Mouse (Mus musculus) embryonic stem cell, embryonic (primary cell): ENCODE data around the gene Mrps34.

Source experiments
- CTCF ChIA-PET, 4 experiments: fragments of 300-600 bp in 2 of 4; fragments of 350-600 bp in 2 of 4; sonication (Branson Sonifier 250); formaldehyde crosslinking; loops; one replicate each; lab custom pipeline; 2022; ENCODE audit warnings: inconsistent platforms in 2 of 4; lab: Charles Lee
- POLR2A ChIA-PET, 4 experiments: fragments of 300-600 bp in 2 of 4; fragments of 350-600 bp in 2 of 4; sonication (Branson Sonifier 250); formaldehyde crosslinking; loops; one replicate each; lab custom pipeline; 2022; ENCODE audit warnings: antibody characterized with exemption in 4 of 4, inconsistent platforms in 1 of 4; lab: Charles Lee

Mrps34 gene

DNA sequence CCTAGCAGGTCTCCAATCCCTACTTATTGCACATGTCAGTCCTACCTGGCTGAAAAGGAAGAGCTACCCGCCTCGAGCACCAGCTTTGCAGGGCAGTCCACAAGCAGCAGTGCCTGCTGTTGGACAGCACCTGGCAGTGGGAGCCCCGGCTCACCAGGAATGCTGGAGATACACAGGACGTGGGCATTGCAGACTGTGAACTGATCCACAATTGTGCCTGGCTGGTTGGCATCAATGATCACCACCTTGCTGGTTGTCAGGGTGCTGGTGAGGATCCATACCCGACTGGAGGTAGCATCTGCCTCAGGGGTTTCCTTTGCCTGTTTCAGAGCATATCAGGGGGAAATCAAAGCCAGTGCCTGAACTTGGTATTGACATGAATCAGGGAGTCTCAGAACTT lies 7.2 kb downstream of the Mrps34 start:
- ChIA-PET CTCF (interaction anchor here in 1 of 4 experiments (0.7 kb wide), 1 partner anchor 146 kb away, joined by 3 read pairs; no protein-coding TSS in a partner anchor), POLR2A (interaction anchor here in 2 of 4 experiments (0.8 to 2.6 kb wide), 6 partner anchors 11 to 58 kb away, joined by 3 to 7 read pairs (median 4); partner anchors contain the start of gene Jpt2 (in 1 of the 2))

DNA sequence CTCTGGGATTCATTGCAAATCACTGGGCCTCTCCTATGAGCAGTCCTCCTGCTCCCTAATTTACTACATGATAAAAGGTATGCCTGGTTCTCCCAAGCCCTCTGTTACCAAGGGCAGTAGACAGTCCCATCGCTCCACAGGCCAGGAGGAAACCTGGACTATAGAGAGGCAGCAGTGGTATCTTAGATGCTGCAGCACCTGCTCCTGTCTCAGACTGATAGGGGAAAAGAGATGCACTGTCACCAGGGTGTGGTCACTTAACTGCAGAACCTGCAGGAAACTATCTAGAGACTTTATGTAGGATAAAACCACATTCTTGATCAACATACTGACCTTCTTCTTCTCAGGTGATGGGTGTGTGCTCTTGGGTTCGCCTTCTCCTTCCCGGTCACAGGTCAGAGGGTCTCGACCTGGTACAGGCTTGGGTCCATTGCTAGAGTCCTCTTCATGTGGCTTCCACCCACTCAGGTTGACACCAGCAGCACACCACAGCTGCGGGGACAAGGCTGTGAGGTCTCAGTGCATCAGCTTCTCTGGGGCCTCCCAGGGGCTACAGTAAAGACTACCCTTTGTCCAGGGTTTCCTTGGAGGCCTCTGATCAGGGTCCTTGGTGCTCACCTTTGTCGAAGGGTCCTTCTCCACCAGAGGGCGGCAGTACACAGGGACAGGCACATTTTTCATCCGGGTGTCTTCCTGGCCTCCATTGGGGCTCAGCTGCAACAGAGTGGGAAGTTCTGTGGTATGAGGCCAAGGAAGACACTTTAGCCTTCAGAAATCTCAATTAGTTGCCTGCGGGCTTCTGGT lies 8.0 kb downstream of the Mrps34 start:
- CTCF ChIA-PET, result interaction anchor here in 3 of 4 experiments (0.6 to 1.7 kb wide), 7 partner anchors 8 to 918 kb away, joined by 3 to 7 read pairs (median 3); partner anchors contain the start of genes Eme2 (in 1 of the 3), Mrps34 (in 1 of the 3), Nubp2 (in 1 of the 3) and Spsb3 (in 1 of the 3)
- POLR2A ChIA-PET, result interaction anchor here in 2 of 4 experiments (1.0 to 2.6 kb wide), 7 partner anchors 8 to 57 kb away, joined by 3 to 7 read pairs (median 3); partner anchors contain the start of genes Eme2 (in 1 of the 2), Jpt2 (in 1 of the 2) and Mrps34 (in 1 of the 2)

DNA sequence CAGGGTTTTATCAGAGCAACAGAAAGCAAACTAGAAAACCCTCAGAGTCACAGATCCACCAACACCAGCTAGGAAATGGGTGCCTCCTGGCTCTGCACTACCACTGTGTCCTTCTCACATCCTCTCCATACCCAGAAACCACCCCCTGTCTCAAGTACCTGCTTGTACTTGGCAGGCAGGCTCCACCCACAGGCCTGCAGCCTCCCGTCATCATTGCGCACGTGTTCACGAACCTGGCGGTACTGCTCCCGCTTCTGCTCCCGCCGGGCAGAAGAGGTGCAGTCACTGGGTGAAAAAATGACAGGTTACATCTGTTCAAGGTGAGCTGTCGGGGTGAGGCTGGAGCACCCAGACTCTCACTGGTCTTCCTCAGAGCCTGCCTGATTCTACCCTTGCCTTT lies 8.9 kb downstream of the Mrps34 start:
- ChIA-PET POLR2A (interaction anchor here in 2 of 4 experiments (1.0 to 2.6 kb wide), 3 partner anchors 9 to 31 kb away, joined by 3 to 7 read pairs (median 3); partner anchors contain the start of genes Eme2 (in 1 of the 2) and Mrps34 (in 1 of the 2)), CTCF (interaction anchor here in 3 of 4 experiments (0.6 to 1.7 kb wide), 6 partner anchors 9 to 179 kb away, joined by 3 to 4 read pairs (median 3); partner anchors contain the start of genes Eme2 (in 1 of the 3), Mrps34 (in 1 of the 3), Nubp2 (in 1 of the 3) and Spsb3 (in 1 of the 3))

DNA sequence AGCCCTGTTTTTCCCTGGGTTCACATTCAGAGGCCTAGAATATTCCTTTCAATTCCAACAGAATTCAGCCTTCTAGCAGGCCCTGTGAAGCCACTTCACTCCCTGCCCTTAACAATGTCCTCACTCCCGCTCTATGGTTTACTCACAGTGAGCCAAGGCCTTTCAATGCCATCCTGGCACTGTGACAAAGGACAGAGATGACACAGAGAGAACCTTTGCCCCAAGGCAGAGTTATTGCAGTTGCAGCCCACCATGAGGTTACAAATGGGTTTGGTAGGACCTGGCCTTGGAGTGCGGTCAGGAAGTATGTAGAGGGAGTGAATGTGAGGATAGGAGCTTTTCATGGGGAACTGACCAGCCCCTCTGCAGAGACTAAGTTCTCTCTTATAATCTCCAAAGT lies 12.7 kb downstream of the Mrps34 start:
- ChIA-PET POLR2A (interaction anchor here in 3 of 4 experiments (0.7 to 2.0 kb wide), 6 partner anchors 9 to 178 kb away, joined by 3 to 5 read pairs (median 3); partner anchors contain the start of genes Eme2 (in 2 of the 3) and Mrps34 (in 2 of the 3)), CTCF (no interaction called here)

DNA sequence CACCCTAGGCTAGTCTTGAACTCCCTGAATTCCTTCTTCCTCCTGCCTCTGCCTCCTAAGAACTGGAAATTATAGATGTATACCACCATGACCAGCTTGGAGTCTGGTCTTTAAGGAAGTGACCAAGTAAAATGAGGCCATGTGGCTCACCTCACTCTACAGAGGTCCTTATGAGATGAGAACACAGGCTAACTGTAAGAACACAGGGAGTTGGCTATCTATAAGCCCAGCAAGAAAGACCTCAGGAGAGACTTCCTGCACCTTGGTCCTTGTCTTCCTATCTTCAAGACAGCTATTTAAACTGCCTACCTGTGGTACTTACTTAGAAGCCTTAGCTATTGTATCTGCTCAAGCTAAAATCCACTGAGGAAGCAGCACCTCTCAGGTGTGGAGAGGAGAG lies 19.1 kb downstream of the Mrps34 start:
- POLR2A ChIA-PET, result interaction anchor here in 1 of 4 experiments (0.5 to 1.3 kb wide), 2 partner anchors 23 to 227 kb away, joined by 3 read pairs; partner anchors contain the start of gene Mapk8ip3
- CTCF ChIA-PET, result no interaction called here

DNA sequence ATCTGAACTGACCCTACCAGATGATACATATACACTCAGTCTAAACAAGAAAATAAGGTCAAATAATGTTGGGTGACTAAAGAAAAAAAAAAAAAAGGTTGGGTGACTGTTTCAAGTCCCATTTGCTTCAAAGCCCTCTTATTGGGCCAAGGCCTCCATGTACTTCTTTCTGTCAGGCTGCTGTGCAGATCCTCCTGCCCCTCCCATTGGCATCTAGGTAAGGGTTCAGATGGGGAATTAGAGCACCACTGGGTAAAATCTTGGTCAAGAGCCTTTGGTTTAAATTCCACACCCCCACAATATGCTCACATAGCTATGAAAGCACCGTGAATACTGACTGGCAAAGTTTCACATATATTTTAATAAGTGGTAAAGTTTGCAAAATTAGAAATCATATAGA lies 28.3 kb downstream of the Mrps34 start:
- ChIA-PET POLR2A (interaction anchor here in 1 of 4 experiments (0.6 to 1.4 kb wide), 3 partner anchors 12 to 439 kb away, joined by 3 to 5 read pairs (median 3); no protein-coding TSS in a partner anchor), CTCF (interaction anchor here in 1 of 4 experiments (0.6 kb wide), 1 partner anchor 333 kb away, joined by 3 read pairs; no protein-coding TSS in a partner anchor)

DNA sequence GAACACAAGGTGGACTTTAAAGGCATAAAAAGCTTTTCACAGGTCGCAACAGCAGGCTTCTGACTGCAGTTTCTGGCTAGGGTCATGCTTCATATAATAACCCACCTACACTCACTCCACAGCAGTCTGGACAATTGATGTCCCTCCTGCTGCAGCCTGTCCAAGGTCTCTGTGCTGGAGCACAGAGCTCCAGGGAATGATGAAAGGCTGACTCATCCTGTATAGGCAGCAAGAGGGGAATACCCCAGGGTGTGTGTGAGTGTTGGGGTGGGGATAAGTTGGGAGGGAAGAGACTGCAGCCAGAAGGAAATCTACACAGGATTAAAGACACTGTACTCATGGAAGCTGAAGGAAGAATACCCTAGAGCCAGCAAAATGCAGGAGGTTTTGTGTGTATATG lies 34.6 kb downstream of the Mrps34 start:
- ChIA-PET CTCF (interaction anchor here in 2 of 4 experiments (0.6 to 0.9 kb wide), 2 partner anchors 156 to 334 kb away, joined by 3 to 4 read pairs; no protein-coding TSS in a partner anchor), POLR2A (interaction anchor here in 3 of 4 experiments (0.6 to 3.1 kb wide), 12 partner anchors 7 to 86 kb away, joined by 3 to 16 read pairs (median 3); partner anchors contain the start of genes Cramp1l (in 1 of the 3), Eme2 (in 1 of the 3), Fahd1 (in 1 of the 3) and Ift140 (in 1 of the 3))

DNA sequence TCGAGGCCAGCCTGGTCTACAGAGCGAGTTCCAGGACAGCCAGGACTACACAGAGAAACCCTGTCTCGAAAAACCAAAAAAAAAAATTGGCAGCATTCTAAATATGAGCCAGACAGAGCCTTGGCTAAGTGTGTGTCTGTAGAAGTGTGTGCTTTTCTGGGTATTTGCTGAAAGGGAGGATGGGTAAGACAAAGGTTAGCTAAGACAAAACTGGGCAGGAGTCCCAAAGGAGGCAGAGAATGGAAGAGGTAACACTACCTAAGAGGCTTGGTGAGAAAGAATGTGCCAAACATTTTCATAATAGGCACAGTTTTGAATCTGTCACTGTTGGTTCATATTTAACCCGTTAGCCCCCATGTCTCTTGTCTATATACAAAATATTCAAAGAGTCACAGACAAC lies 37.5 kb downstream of the Mrps34 start:
- CTCF ChIA-PET, result interaction anchor here in 1 of 4 experiments (0.6 kb wide), 1 partner anchor 246 kb away, joined by 3 read pairs; no protein-coding TSS in a partner anchor

DNA sequence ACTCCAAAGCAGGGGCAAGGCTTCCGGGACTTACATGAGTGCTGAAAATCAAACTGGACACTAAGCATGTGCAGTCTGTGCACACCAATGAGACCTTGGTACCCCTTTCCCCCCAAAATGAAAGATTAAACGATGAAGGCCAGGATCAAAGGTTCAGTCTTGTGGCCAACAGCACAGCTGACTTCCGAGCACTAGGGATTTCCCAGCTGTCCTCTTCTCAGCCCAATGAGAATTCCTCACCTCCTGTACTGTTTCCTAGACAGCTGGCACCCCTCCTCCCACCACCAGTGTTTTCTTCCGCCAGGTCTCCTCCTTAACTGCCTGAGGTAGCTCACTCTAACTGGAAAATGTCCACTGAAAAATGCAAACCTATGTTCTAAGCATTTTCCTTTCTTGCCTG lies 38.2 kb downstream of the Mrps34 start:
- POLR2A ChIA-PET, result interaction anchor here in 2 of 4 experiments (4.6 to 7.6 kb wide), 2 partner anchors 16 to 27 kb away, joined by 40 to 51 read pairs; partner anchors contain the start of gene Jpt2 (in 1 of the 2)

More for the DNA sequence above, 37.5 kb downstream of the Mrps34 start:
- POLR2A ChIA-PET, result interaction anchor here in 2 of 4 experiments (0.7 to 7.6 kb wide), 2 partner anchors 17 to 196 kb away, joined by 3 to 51 read pairs; partner anchors contain the start of gene Msrb1 (in 1 of the 2)

DNA sequence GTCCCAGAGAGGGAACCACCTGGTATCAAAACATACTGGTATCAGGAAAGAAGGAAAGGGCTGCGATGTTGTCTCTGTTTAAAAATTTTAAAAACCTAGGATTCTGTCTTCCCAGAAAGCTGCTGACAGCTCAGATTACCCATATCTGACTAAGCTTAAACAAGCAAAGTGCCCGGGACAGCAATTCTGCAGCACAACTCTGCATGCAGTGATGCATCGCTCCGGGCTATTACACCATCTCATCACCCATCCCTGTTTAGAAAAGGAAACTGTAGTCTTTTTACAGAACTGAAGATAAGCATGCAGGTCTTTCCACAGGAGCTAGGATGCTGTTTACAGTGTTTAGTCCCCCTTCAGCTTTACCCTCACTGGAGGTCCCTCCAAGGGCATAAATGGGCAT lies 40.0 kb downstream of the Mrps34 start:
- CTCF ChIA-PET, result no interaction called here
- POLR2A ChIA-PET, result interaction anchor here in 3 of 4 experiments (0.5 to 7.6 kb wide), 9 partner anchors 10 to 56 kb away, joined by 3 to 51 read pairs (median 3); partner anchors contain the start of gene Jpt2 (in 2 of the 3)

More for the DNA sequence above, 38.2 kb downstream of the Mrps34 start:
- CTCF ChIA-PET, result no interaction called here

DNA sequence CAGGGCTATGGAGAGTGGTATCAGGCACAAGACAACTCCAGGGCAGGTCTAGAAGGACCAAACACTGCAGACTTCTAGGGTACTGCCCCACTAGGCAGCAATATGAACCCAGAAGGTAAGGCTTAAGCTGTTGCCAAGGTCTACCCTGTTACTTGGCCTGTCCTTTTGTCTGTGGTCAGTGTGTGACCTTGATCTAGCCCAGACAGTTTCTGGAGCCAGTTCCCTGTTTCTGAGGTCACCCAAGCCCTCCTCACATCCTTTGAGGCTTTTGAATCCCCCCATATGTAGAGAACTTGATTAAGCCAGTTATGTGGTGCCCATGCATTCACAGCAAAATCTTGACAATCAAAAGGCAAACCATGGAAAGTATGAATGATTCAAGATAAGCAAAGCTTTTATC lies 40.8 kb downstream of the Mrps34 start:
- ChIA-PET CTCF (interaction anchor here in 1 of 4 experiments (2.0 kb wide), 1 partner anchor 25 kb away, joined by 10 read pairs; the partner anchor contains the start of gene Jpt2), POLR2A (interaction anchor here in 3 of 4 experiments (0.5 to 7.6 kb wide), 15 partner anchors 11 to 408 kb away, joined by 3 to 51 read pairs (median 4); partner anchors contain the start of genes Jpt2 (in 3 of the 3), Eme2 (in 1 of the 3), Mrps34 (in 1 of the 3) and Traf7 (in 1 of the 3))

DNA sequence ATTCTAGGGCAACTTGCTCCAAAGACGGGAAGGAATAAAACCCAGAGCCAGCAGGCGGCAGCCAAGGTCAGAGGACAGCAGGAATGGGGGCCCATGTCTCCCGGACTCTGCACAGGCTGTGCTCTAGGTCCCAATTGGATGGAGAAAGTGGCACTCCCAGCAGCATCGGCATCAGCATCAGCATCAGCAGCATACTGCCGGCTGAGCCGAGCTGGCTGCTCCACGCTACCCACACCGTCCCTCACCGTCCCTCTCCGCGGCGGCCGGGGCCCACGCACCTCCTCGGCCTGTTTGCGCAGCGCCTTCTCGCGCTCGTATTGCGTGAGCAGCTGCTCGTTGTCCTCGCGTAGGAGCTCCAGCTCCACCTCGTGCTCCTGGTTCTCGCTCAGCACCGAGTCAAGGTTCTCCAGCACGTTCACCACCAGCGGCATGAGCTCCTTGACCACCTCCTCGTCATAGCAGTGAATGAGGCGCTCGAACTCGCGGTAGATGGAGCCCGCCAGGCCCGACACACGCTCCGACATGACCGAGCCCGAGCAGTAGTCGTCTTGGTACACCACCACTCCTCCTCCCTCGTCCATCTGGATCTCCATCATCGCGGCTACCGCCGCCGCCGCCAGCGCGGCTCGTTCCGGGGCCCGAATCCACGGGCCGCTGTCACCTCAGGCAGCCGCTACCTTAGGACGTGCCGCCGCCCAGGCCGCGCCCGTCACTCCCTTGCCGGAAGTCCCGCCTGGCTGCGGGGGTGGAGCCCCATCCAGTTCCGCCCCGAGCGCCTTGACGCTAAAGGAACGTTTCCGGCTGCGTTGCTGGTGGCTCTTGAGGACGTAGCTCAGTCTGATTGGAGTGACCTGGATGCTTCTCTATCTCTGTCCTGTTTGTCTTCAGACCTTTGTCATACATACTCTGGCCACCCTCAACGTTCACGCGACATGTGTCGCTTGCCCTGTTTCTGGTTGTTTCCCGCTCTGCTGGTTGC lies 41.6 kb downstream of the Mrps34 start, which contains the start of gene Mapk8ip3:
TSS of gene Mapk8ip3 (minus strand) at position 719 of the 979 bp plus-strand sequence.
- ChIA-PET POLR2A (interaction anchor here (0.5 to 7.6 kb wide), 54 partner anchors 9 to 458 kb away, joined by 3 to 51 read pairs (median 4); partner anchors contain the start of genes Jpt2 (in 3 of the 4), Cramp1l (in 2 of the 4), Ift140 (in 2 of the 4) and Meiob (in 2 of the 4)), CTCF (interaction anchor here in 3 of 4 experiments (0.6 to 2.0 kb wide), 10 partner anchors 20 to 581 kb away, joined by 3 to 10 read pairs (median 4); partner anchors contain the start of genes Fahd1 (in 1 of the 3) and Jpt2 (in 1 of the 3))

DNA sequence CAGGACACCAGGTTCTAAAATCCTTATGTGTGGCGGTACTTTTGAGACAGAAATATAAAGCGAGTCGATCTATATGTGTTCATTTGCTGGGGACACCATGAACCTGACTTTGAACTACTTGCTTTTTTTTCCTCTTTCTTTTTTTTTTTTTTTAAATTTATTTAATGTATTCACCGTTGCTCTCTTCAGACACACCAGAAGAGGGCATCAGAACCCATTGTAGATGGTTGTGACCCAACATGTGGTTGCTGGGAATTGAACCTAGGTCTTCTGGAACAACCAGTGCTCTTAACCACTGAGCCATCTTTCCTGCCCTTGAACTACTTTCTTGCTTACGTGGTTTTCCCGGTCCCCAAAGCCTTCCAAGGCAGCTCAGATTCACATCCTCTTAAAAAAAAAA lies 42.4 kb downstream of the Mrps34 start:
- POLR2A ChIA-PET, result interaction anchor here in 3 of 4 experiments (0.6 to 7.6 kb wide), 45 partner anchors 8 to 881 kb away, joined by 3 to 51 read pairs (median 4); partner anchors contain the start of genes Jpt2 (in 3 of the 3), Cramp1l (in 2 of the 3), Ift140 (in 2 of the 3) and Meiob (in 2 of the 3)
- CTCF ChIA-PET, result interaction anchor here in 3 of 4 experiments (0.6 to 2.0 kb wide), 7 partner anchors 19 to 113 kb away, joined by 3 to 10 read pairs (median 4); partner anchors contain the start of genes Fahd1 (in 1 of the 3) and Jpt2 (in 1 of the 3)

DNA sequence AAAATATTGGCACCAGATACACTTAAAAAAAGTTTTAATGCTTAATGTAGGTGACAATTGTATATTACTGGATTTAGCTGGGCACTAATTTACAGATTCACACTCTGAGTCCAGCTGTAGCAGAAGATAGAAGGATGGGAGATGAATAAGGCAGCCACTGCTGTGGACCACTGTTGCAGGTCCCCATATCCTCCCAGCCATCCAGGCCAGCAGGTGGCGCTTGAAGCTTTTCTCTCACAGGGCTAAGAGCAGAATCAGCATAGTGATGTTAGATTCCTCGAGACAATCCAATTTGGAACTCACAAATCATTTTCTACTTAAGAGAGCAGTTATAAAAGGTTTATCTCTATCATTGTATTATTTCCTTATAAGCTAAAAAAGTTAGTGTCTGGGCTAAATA lies 47.5 kb downstream of the Mrps34 start:
- CTCF ChIA-PET, result interaction anchor here (0.6 to 1.1 kb wide), 8 partner anchors 9 to 296 kb away, joined by 3 to 5 read pairs (median 3); partner anchors contain the start of genes Jpt2 (in 1 of the 4) and Tmem204 (in 1 of the 4)
- POLR2A ChIA-PET, result interaction anchor here in 3 of 4 experiments (0.7 to 1.8 kb wide), 7 partner anchors 9 to 297 kb away, joined by 3 to 7 read pairs (median 3); partner anchors contain the start of genes Gnptg (in 1 of the 3), Jpt2 (in 1 of the 3) and Tsr3 (in 1 of the 3)

DNA sequence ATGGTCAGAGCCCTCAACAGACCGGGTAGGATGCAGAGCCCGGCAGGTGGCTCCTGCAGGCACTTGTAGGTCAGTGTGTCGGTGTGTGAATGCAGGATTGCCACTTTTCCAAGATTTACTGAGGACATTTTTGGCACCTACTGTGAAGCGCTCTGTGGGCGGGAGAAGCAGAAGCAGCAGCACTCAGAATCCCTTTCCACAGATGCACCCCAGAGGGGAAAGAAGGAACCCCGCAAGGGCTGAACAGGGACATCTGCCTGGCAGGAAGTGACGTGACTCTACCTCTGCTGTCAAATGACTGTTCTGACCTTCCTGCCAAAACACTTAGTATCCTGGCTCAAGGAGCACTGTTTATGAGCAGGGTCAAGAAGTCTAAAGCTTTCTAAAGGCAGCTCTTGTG lies 48.1 kb downstream of the Mrps34 start:
- POLR2A ChIA-PET, result interaction anchor here in 3 of 4 experiments (0.7 to 1.8 kb wide), 7 partner anchors 8 to 297 kb away, joined by 3 to 7 read pairs (median 3); partner anchors contain the start of genes Gnptg (in 1 of the 3), Jpt2 (in 1 of the 3) and Tsr3 (in 1 of the 3)
- CTCF ChIA-PET, result interaction anchor here (0.6 to 1.1 kb wide), 5 partner anchors 8 to 18 kb away, joined by 3 read pairs; partner anchors contain the start of gene Jpt2 (in 1 of the 4)
